Mouse (Mus musculus) midbrain, embryonic 11.5 days (tissue): ENCODE data around the gene Cdh13. TPM values are rescaled to one million over a fixed set of nuclear protein-coding genes. Genes with fewer than 3 reads are reported as not detected.

Source experiments
- ATAC-seq: fragments of 200-750 bp; cut with Nextera tagmentation; 2 replicates; pipeline ENCODE4 v1.8.0; 2017; ENCODE audit warnings: moderate TSS enrichment, moderate library complexity; ENCODE audit not compliant: low FRiP score
- DNase-seq: peaks from one replicate; pipeline ENCODE4 v3.0.0; 2015; ENCODE audit warnings: low spot score; ENCODE audit errors: missing footprints
- H3K27ac ChIP-seq: fragments of 300-500 bp; sonication (generic); 2 replicates; pipeline ENCODE4 v1.5.1; 2014; ENCODE audit warnings: low read depth, low read length
- H3K27me3 ChIP-seq: fragments of 300-500 bp; sonication (generic); 2 replicates; pipeline ENCODE4 v1.6.1; 2014; ENCODE audit warnings: mild to moderate bottlenecking, low read length, moderate library complexity, mixed read lengths; ENCODE audit not compliant: control insufficient read depth, insufficient read depth
- H3K36me3 ChIP-seq: fragments of 300-500 bp; sonication (generic); 2 replicates; pipeline ENCODE4 v1.6.1; 2014; ENCODE audit warnings: mild to moderate bottlenecking, low read length, moderate library complexity, mixed read lengths; ENCODE audit not compliant: control insufficient read depth, insufficient read depth
- H3K4me1 ChIP-seq: fragments of 300-500 bp; sonication (generic); 2 replicates; pipeline ENCODE4 v1.6.1; 2014; ENCODE audit warnings: low read length; ENCODE audit not compliant: control insufficient read depth, insufficient read depth
- H3K4me2 ChIP-seq: fragments of 300-500 bp; sonication (generic); 2 replicates; pipeline ENCODE4 v1.6.1; 2014; ENCODE audit warnings: mild to moderate bottlenecking, moderate library complexity
- H3K4me3 ChIP-seq: fragments of 300-500 bp; sonication (generic); 2 replicates; pipeline ENCODE4 v1.5.1; 2014; ENCODE audit warnings: low read depth, low read length
- H3K9ac ChIP-seq: fragments of 300-500 bp; sonication (generic); 2 replicates; pipeline ENCODE4 v1.6.1; 2014; ENCODE audit warnings: low read length
- H3K9me3 ChIP-seq: fragments of 300-500 bp; sonication (generic); 2 replicates; pipeline ENCODE4 v1.6.1; 2016; ENCODE audit warnings: low read length; ENCODE audit not compliant: control insufficient read depth
- WGBS: fragments of 180-500 bp; shearing (Covaris S2); extraction: QIAGEN DNeasy Blood & Tissue Kit; methylation state at CpG from one replicate; pipeline ENCODE4 v1.1.7; 2014; 5-methylcytosine and 5-hydroxymethylcytosine counted together
- polyA plus RNA-seq: library from polyadenylated mRNA; unstranded; fragments of >200 nt; fragmentation: Nextera tagmentation; extraction: Ambion mirVana; gene quantifications from 2 replicates; pipeline ENCODE4 v1.2.1, GENCODE M21; 2014

Gene Cdh13
- polyA plus RNA-seq, 1 experiment from 2014 or later, result 12.2 TPM

DNA sequence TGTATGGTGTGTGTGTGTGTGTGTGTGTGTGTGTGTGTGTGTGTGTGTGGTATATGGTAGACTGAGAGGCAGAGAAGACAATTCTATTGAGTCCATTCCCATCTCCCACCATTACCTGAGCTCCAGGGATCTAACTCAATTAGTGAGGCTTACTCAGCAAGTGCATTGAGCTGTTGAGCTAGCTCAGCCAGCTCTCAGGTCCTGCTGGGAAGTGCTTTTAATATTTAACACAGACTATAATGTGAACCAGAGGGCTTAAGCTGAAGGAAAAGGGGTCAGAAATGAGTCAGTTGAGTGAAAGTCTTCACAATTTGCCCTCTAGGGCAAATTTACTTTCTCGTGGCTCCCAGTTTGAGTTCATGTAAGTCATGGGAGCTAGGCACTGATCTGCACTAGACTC is 297.7 kb downstream of the Cdh13 start:
- H3K9me3 ChIP-seq, result peaks cover 4% of the 10 kb centered on the region; the same call in 1 of the 2 replicates
- DNase-seq, result no peak
- no peak for ATAC-seq
- H3K4me2 ChIP-seq, result no peak overlapping the region
- H3K9ac ChIP-seq, result no peak overlapping the region
- no peak overlapping the region for H3K27ac ChIP-seq
- no peaks in the 10 kb centered on the region for H3K27me3 ChIP-seq
- no peaks in the 10 kb centered on the region for H3K4me1 ChIP-seq
- 67% methylated on average over 1 of the region's 1 CpGs for WGBS
- no peak overlapping the region for H3K4me3 ChIP-seq
- H3K36me3 ChIP-seq, result no peaks in the 10 kb centered on the region

DNA sequence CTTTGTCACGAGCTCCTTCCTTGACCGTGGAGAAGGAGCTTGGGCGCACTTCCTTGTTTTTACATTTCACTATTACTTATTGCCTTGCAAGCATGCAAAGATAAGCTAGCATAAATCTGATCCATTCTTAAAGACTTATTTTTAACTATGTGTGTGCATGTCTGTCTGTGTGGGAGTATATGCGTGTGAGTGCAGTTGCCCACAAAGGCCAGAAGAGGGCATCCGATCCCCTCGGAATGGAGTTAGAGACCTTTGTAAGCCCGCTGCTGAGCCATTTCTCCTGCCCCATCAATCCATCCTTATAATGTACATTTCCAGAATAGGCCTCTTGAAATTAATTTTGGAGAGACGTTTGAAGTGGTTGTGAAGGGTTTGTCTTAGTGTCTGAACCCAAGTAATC is 298.7 kb downstream of the Cdh13 start:
- H3K36me3 ChIP-seq, result no peaks in the 10 kb centered on the region
- H3K4me2 ChIP-seq, result no peak overlapping the region
- peaks cover 4% of the 10 kb centered on the region; the same call in 1 of the 2 replicates for H3K9me3 ChIP-seq
- WGBS, result 94% methylated on average over 8 of the region's 8 CpGs
- no peaks in the 10 kb centered on the region for H3K4me1 ChIP-seq
- DNase-seq (no peak), ATAC-seq (no peak)
- no peak overlapping the region for H3K27ac ChIP-seq
- no peak overlapping the region for H3K4me3 ChIP-seq
- H3K9ac ChIP-seq, result no peak overlapping the region
- H3K27me3 ChIP-seq, result no peaks in the 10 kb centered on the region

DNA sequence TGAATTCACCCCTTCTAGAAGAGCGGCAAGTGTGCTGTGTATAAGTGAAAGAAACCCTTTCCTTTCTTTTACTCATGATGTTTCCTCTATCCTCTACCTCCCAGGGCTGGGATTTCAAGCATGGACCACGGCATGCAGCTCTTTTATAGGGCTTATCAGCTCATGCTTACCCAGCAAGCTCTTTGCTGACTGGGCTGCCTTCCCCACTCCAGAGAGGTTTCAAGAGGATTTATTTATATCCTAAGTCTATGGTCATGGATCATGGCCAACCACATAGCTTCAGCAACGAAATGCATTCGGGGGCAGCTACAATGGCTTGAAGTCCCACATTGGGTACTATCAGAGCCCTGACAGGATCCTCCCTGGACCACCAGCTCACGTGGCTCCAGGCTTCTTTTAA is 304.4 kb downstream of the Cdh13 start:
- no peak overlapping the region for H3K4me2 ChIP-seq
- whole genome bisulfite sequencing, result 88% methylated on average over 5 of the region's 5 CpGs
- ATAC-seq (no peak), DNase-seq (no peak)
- H3K4me3 ChIP-seq, result no peak overlapping the region
- H3K36me3 ChIP-seq, result no peaks in the 10 kb centered on the region
- no peaks in the 10 kb centered on the region for H3K9me3 ChIP-seq
- no peak overlapping the region for H3K9ac ChIP-seq
- H3K27me3 ChIP-seq, result no peaks in the 10 kb centered on the region
- no peaks in the 10 kb centered on the region for H3K4me1 ChIP-seq
- no peak overlapping the region for H3K27ac ChIP-seq

DNA sequence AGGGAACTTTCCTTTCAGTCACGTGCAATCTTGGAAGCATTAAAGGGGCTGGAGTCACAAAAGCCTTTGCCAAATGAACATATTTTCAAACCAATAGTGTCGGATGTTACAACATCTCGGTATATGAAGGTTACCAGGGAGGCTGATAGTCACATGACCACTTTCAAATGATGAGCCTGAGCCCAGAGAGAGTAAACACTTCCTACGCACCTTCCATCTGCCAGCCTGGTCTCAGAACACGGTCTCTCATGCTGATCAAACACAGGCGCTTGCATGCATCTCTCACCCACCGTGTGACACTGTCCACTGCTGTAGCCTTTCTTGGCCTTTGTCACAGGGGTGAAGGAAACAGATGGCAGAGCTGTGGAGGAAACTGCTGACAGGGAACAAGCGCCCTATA is 313.3 kb downstream of the Cdh13 start:
- H3K4me2 ChIP-seq, result no peak overlapping the region
- 87% methylated on average over 8 of the region's 8 CpGs for WGBS
- no peaks in the 10 kb centered on the region for H3K27me3 ChIP-seq
- peaks cover 2% of the 10 kb centered on the region; the same call in 1 of the 2 replicates for H3K9me3 ChIP-seq
- H3K9ac ChIP-seq, result no peak overlapping the region
- DNase-seq (no peak), ATAC-seq (no peak)
- H3K36me3 ChIP-seq, result no peaks in the 10 kb centered on the region
- H3K27ac ChIP-seq, result no peak overlapping the region
- H3K4me3 ChIP-seq, result no peak overlapping the region
- H3K4me1 ChIP-seq, result no peaks in the 10 kb centered on the region

DNA sequence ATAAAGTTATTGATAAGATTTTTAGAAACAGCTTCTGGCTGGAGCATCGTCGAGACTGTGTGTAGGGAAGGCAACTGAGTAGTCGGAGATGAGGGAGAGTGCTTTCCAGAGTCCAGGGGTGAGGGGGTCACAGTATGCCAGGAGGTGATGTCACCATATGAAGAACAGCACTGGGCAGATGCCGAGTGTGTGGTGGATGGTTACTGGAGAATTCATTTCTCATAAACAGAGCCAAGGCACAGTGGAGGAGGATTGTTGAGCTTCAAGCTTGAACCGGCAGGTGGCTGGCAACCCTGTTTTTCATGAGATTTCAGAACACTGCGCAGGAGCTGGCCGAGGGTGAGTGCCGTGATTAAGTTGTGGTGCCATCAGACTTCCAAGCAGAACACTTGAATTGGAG is 317.8 kb downstream of the Cdh13 start:
- no peak overlapping the region for H3K4me3 ChIP-seq
- no peak overlapping the region for H3K27ac ChIP-seq
- WGBS, result 94% methylated on average over 8 of the region's 8 CpGs
- H3K4me2 ChIP-seq, result no peak overlapping the region
- DNase-seq (no peak), ATAC-seq (no peak)
- H3K27me3 ChIP-seq, result no peaks in the 10 kb centered on the region
- no peaks in the 10 kb centered on the region for H3K9me3 ChIP-seq
- no peaks in the 10 kb centered on the region for H3K36me3 ChIP-seq
- H3K4me1 ChIP-seq, result no peaks in the 10 kb centered on the region
- no peak overlapping the region for H3K9ac ChIP-seq

DNA sequence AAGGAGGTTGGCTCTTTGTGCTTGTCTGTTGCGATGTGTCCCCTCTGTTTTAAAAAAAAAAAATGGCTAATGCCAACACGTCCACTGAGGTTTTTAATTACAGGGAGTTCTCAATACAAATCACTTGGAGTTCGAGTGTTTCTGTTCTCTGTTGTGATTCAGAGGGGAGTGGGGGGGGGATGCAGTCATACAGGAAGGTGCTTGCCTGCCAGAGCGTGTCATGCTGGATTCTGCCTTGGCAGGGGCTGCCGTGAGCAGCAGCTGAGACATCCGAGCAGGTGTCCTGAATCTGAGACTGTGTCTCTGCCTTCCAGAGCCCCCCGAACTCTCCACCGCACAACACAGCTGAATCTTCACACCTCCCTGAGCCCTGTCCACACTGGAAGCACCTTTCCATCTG is 318.5 kb downstream of the Cdh13 start:
- no peak for ATAC-seq
- no peak overlapping the region for H3K4me3 ChIP-seq
- H3K27me3 ChIP-seq, result no peaks in the 10 kb centered on the region
- H3K4me1 ChIP-seq, result no peaks in the 10 kb centered on the region
- H3K4me2 ChIP-seq, result no peak overlapping the region
- no peak for DNase-seq
- H3K9ac ChIP-seq, result no peak overlapping the region
- WGBS, result 77% methylated on average over 8 of the region's 8 CpGs
- no peaks in the 10 kb centered on the region for H3K9me3 ChIP-seq
- H3K36me3 ChIP-seq, result no peaks in the 10 kb centered on the region
- no peak overlapping the region for H3K27ac ChIP-seq

DNA sequence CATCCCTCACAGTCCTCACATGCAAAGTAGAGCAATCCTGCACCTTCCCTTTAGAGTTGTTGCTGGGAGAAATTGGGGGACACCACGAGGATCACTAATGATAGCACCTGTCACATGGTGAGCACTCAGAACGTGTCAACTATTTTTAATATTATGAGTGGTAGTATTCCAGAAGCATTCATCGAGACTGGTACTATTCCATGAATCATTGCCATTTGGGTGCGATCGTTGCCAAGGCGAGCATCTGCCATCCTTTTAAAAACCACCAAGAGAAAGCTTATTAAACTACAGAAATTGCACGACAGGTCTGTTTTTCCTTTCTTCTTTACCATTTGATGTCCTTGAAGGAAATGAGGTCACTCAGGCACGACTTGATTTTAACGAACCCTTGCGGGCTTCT is 328.0 kb downstream of the Cdh13 start:
- Histone ChIP-seq H3K4me3 (no peak overlapping the region), H3K4me1 (no peaks in the 10 kb centered on the region), H3K27me3 (no peaks in the 10 kb centered on the region), H3K36me3 (no peaks in the 10 kb centered on the region), H3K27ac (no peak overlapping the region), H3K9me3 (no peaks in the 10 kb centered on the region), H3K4me2 (no peak overlapping the region), H3K9ac (no peak overlapping the region)
- 87% methylated on average over 10 of the region's 10 CpGs for WGBS
- DNase-seq, result no peak
- ATAC-seq, result no peak

DNA sequence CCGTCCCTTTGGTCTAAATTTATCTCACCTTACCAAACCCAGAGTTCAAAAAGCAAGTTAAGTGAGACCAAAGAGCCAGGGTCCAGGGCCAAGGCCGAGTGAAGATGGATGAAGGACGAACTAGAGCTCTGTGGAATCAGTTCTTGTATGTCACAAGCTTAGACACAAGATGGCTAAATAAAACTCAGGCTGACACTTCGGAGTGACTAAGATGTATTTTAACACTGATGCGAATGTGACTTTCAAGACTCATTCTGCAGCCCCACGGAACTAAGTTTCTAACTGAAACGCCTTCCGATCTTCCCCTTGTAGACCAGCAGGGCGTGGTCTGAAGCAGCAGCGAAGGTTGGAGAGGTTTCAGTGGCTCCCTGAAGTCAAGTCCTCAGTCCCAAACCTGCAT is 334.7 kb downstream of the Cdh13 start:
- no peaks in the 10 kb centered on the region for H3K4me1 ChIP-seq
- no peaks in the 10 kb centered on the region for H3K27me3 ChIP-seq
- no peaks in the 10 kb centered on the region for H3K9me3 ChIP-seq
- ATAC-seq, result no peak
- no peak overlapping the region for H3K4me2 ChIP-seq
- H3K4me3 ChIP-seq, result no peak overlapping the region
- H3K27ac ChIP-seq, result no peak overlapping the region
- H3K36me3 ChIP-seq, result no peaks in the 10 kb centered on the region
- no peak for DNase-seq
- H3K9ac ChIP-seq, result no peak overlapping the region
- 93% methylated on average over 10 of the region's 10 CpGs for WGBS

DNA sequence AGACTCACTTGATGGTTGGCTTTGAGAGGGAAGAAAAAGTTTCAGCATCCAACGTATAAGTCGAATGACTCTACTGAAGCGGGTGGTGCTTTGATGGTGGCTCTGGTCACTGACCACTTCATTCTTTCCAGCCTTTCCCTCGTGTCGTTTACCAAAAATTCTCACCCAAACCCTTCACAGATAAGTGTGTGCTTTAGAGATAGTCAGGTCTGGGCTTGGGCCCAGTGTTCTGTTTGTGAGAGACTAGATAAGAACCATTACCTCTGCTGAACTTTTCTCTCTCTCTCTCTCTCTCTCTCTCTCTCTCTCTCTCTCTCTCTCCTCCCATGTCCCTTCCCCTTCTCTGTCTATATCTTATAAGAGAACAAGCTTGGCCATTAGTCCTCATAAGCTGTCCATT is 342.9 kb downstream of the Cdh13 start:
- Histone ChIP-seq H3K4me1 (no peaks in the 10 kb centered on the region), H3K9me3 (no peaks in the 10 kb centered on the region), H3K27ac (no peak overlapping the region), H3K36me3 (no peaks in the 10 kb centered on the region), H3K27me3 (no peaks in the 10 kb centered on the region), H3K4me3 (no peak overlapping the region), H3K9ac (no peak overlapping the region), H3K4me2 (no peak overlapping the region)
- WGBS, result 87% methylated on average over 5 of the region's 5 CpGs
- DNase-seq, result no peak
- no peak for ATAC-seq

DNA sequence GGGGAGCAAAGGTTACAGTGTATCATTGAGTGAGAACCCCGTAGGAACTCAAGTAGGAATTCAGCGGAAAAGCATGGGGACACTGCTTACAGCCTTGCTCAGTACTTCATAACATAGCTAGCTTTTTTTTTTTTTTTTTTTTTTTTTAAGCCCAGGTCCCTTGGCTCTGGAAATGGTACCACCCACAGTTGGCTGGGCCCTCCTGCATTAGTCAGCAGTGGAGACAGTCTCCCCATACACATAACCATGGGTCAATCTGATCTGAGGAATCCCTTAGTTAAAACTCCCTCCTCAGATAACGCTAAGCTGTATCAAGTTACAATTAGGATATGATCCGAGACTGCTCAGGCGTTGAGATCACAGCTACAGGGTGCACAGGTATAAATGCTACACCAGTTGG is 344.2 kb downstream of the Cdh13 start:
- Histone ChIP-seq H3K36me3 (no peaks in the 10 kb centered on the region), H3K4me1 (no peaks in the 10 kb centered on the region), H3K27ac (no peak overlapping the region), H3K27me3 (no peaks in the 10 kb centered on the region), H3K4me2 (no peak overlapping the region), H3K9ac (no peak overlapping the region), H3K4me3 (no peak overlapping the region), H3K9me3 (no peaks in the 10 kb centered on the region)
- ATAC-seq (no peak), DNase-seq (no peak)
- WGBS, result 89% methylated on average over 5 of the region's 5 CpGs
